Mouse (Mus musculus) midbrain, embryonic 13.5 days (tissue): ENCODE data around the gene Smyd2. TPM values are rescaled to one million over a fixed set of nuclear protein-coding genes. Genes with fewer than 3 reads are reported as not detected.
A peak's percentile ranks its signal among the peaks of the same experiment; 100 is the strongest.

Experiments
- ATAC-seq: fragments of 200-750 bp; cut with Nextera tagmentation; 2 replicates; pipeline ENCODE4 v1.8.0; 2017; ENCODE audit warnings: mild to moderate bottlenecking, moderate TSS enrichment, moderate library complexity
- H3K27ac ChIP-seq: fragments of 300-500 bp; sonication (generic); 2 replicates; pipeline ENCODE4 v1.5.1; 2015; ENCODE audit warnings: inconsistent platforms, mild to moderate bottlenecking, moderate library complexity
- H3K27me3 ChIP-seq: fragments of 300-500 bp; sonication (generic); 2 replicates; pipeline ENCODE4 v1.6.1; 2015; ENCODE audit warnings: mild to moderate bottlenecking, inconsistent platforms
- H3K36me3 ChIP-seq: fragments of 300-500 bp; sonication (generic); 2 replicates; pipeline ENCODE4 v1.6.1; 2015; ENCODE audit warnings: mild to moderate bottlenecking, inconsistent platforms
- H3K4me1 ChIP-seq: fragments of 300-500 bp; sonication (generic); replicated peaks from 2 replicates; pipeline ENCODE4 v1.6.1; 2015; ENCODE audit warnings: inconsistent platforms
- H3K4me2 ChIP-seq: fragments of 300-500 bp; sonication (generic); replicated peaks from 2 replicates; pipeline ENCODE4 v1.6.1; 2015; ENCODE audit warnings: moderate library complexity, mild to moderate bottlenecking, inconsistent platforms
- H3K4me3 ChIP-seq: fragments of 300-500 bp; sonication (generic); replicated peaks from 2 replicates; pipeline ENCODE4 v1.5.1; 2015; ENCODE audit warnings: mild to moderate bottlenecking, inconsistent platforms
- H3K9ac ChIP-seq: fragments of 300-500 bp; sonication (generic); replicated peaks from 2 replicates; pipeline ENCODE4 v1.6.1; 2015; ENCODE audit warnings: mild to moderate bottlenecking, inconsistent platforms
- H3K9me3 ChIP-seq: fragments of 300-500 bp; sonication (generic); 2 replicates; pipeline ENCODE4 v1.6.1; 2016; ENCODE audit warnings: mild to moderate bottlenecking, inconsistent platforms
- WGBS: fragments of 180-500 bp; shearing (Covaris S2); methylation state at CpG from one replicate; pipeline ENCODE4 v1.1.7; 2015; 5-methylcytosine and 5-hydroxymethylcytosine counted together
- polyA plus RNA-seq: library from polyadenylated mRNA; unstranded; fragments of >200 nt; fragmentation: Nextera tagmentation; extraction: Ambion mirVana; gene quantifications from 2 replicates; pipeline ENCODE4 v1.2.1, GENCODE M21; 2015

Gene Smyd2
- polyA plus RNA-seq, 1 experiment from 2014 or later, result 44.2 TPM

GRCm38 (mm10) chr1:189852456-189852855, 69.7 kb downstream of the Smyd2 start:
- 94% methylated on average over 7 of the region's 7 CpGs for WGBS
- peaks cover 5% of the 10 kb centered on the region; the same call in 1 of the 2 replicates for H3K36me3 ChIP-seq

DNA sequence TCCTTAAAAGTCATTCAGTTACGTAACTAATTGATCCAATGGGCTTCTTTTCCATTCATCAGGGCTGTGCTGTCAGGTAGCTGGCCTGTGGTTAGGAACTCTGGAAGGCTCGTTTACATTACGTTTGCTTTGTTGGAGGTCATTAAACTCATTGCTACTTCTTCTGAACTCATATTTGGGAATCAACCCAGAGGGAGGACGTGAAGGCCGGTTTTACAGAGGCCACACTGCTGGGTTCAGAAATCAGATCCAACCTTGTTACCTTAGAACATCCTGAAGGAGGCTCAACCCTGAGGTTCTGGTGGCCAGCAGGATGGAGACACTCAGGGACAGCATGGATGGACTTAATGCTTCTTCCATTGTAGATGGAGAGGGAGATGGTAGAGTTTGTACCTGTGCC, 70.1 kb downstream of the Smyd2 start:
- H3K9me3 ChIP-seq, result no peaks in the 10 kb centered on the region
- H3K9ac ChIP-seq, result no peak overlapping the region
- WGBS, result 89% methylated on average over 5 of the region's 5 CpGs
- H3K27me3 ChIP-seq, result no peaks in the 10 kb centered on the region
- H3K27ac ChIP-seq, result no peak overlapping the region
- H3K36me3 ChIP-seq, result peaks cover 5% of the 10 kb centered on the region; the same call in 1 of the 2 replicates
- H3K4me2 ChIP-seq, result no peak overlapping the region
- H3K4me1 ChIP-seq, result no peaks in the 10 kb centered on the region
- no peak overlapping the region for H3K4me3 ChIP-seq
- ATAC-seq, result no peak

More at GRCm38 (mm10) chr1:189852456-189852855, 69.7 kb downstream of the Smyd2 start:
- H3K9ac ChIP-seq, result no peak overlapping the region
- H3K4me3 ChIP-seq, result no peak overlapping the region
- no peaks in the 10 kb centered on the region for H3K4me1 ChIP-seq
- no peaks in the 10 kb centered on the region for H3K27me3 ChIP-seq
- no peak overlapping the region for H3K27ac ChIP-seq
- no peak overlapping the region for H3K4me2 ChIP-seq
- ATAC-seq, result no peak
- no peaks in the 10 kb centered on the region for H3K9me3 ChIP-seq

- Histone ChIP-seq H3K9me3 (no peaks in the 10 kb centered on the region), H3K27ac (no peak overlapping the region), H3K36me3 (peaks cover 5% of the 10 kb centered on the region; the same call in 1 of the 2 replicates), H3K4me3 (no peak overlapping the region), H3K9ac (no peak overlapping the region), H3K4me2 (no peak overlapping the region), H3K4me1 (no peaks in the 10 kb centered on the region), H3K27me3 (no peaks in the 10 kb centered on the region)
- no peak for ATAC-seq
- WGBS, result 91% methylated on average over 11 of the region's 11 CpGs
Measured at GRCm38 (mm10) chr1:189849550-189849949, 72.6 kb downstream of the Smyd2 start.

DNA sequence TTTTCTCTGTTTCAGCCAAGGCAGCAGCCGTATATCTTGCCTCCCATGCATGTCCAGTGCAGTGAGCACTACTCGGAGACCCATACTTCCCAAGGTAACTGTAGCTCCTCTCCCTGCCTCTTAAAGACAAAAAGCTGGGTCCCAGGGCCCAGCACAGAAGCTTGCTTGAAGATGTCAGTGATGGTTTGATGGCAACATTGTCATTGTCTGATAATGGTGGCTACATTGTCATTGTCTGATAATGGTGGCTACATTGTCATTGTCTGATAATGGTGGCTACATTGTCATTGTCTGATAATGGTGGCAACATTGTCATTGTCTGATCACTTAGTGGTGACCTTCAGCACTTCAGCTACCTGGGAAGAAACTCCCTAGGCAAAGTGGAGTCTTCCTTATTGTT, 75.8 kb downstream of the Smyd2 start:
- Histone ChIP-seq H3K27ac (no peak overlapping the region), H3K4me2 (no peak overlapping the region), H3K36me3 (peaks cover 5% of the 10 kb centered on the region; the same call in 1 of the 2 replicates), H3K4me1 (no peaks in the 10 kb centered on the region), H3K9ac (no peak overlapping the region), H3K9me3 (no peaks in the 10 kb centered on the region), H3K27me3 (no peaks in the 10 kb centered on the region), H3K4me3 (no peak overlapping the region)
- no peak for ATAC-seq
- 94% methylated on average over 2 of the region's 2 CpGs for WGBS

DNA sequence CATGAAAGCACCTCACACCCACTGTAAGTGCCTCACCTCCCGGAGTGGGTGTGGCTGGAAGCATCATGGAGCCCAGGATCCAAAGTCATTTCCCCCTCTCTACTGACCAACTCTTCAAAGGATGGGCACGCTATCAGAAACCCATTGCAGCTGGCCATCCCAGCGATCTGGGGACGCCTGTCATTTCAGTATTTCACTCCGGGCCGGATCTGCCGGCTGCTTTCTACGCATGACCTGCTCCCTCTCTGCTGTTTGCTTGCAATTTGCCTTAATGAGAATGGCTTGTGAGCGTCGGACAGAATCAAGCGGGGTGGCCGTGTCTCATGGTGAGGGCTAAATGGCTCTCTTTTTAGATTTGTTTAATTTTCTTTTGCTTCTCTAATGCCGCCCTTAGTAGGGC, 88.0 kb downstream of the Smyd2 start:
- Histone ChIP-seq H3K9me3 (no peaks in the 10 kb centered on the region), H3K4me1 (peaks cover 19% of the 10 kb centered on the region), H3K27ac (no peak overlapping the region), H3K9ac (no peak overlapping the region), H3K27me3 (no peaks in the 10 kb centered on the region), H3K4me2 (no peak overlapping the region), H3K36me3 (no peaks in the 10 kb centered on the region), H3K4me3 (no peak overlapping the region)
- WGBS, result 58% methylated on average over 13 of the region's 13 CpGs
- no peak for ATAC-seq

- Histone ChIP-seq H3K27ac (no peak overlapping the region), H3K27me3 (no peaks in the 10 kb centered on the region), H3K9me3 (no peaks in the 10 kb centered on the region), H3K4me3 (no peak overlapping the region), H3K9ac (no peak overlapping the region), H3K4me1 (peaks cover 19% of the 10 kb centered on the region), H3K36me3 (no peaks in the 10 kb centered on the region), H3K4me2 (no peak overlapping the region)
- WGBS, result 89% methylated on average over 7 of the region's 7 CpGs
- no peak for ATAC-seq
Measured at GRCm38 (mm10) chr1:189833351-189833750, 88.8 kb downstream of the Smyd2 start.

DNA sequence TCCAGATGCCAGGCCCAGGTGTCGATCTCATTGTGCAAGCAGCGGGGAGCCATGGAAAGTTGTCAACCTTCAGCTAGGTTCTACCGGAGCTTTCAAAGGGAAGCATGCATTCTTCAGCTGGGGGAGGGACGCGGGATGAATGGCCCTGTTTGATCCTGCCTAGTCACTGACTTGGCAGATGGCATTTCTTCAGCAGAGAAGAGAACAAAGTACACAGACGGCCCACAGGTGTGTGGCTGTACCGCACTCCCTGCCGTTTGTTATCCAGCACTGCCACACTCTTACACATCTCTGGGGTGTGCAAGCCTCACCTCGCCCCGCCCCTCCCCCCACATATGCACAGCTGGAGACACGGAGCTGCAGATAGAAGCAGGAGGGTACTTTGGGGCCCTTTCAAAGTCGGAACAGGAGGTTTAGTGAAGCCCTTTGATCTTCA, 91.3 kb downstream of the Smyd2 start:
- 19% methylated on average over 12 of the region's 12 CpGs for WGBS
- Histone ChIP-seq H3K4me3 (no peak overlapping the region), H3K9ac (no peak overlapping the region), H3K27ac (no peak overlapping the region), H3K4me1 (peaks cover 19% of the 10 kb centered on the region), H3K4me2 (no peak overlapping the region), H3K36me3 (no peaks in the 10 kb centered on the region), H3K27me3 (no peaks in the 10 kb centered on the region), H3K9me3 (no peaks in the 10 kb centered on the region)
- peak; percentile 60; the same call in 1 of the 2 replicates for ATAC-seq

Other genes with a start within 250 kb of the Smyd2 start
- gene Cenpf, start 234.3 kb downstream of the Smyd2 start, polyA plus RNA-seq, result 51.8 and 58.9 TPM in 2 replicates
- gene Ptpn14, start 194.1 kb downstream of the Smyd2 start, polyA plus RNA-seq, result 1.5 and 2.3 TPM in 2 replicates
- 9.7 and 12.1 TPM in 2 replicates for gene Prox1, start 248.4 kb upstream of the Smyd2 start, polyA plus RNA-seq